Mouse (Mus musculus) T-cell, adult 2 months (primary cell): ENCODE data around the gene Faf2.
"Not testable (repeated sequence)": the region's sequence is repeated elsewhere in the genome, so short reads cannot be mapped to it uniquely, and the experiment has no call there.

Experiments
- DNase-seq: peaks from one replicate; pipeline ENCODE4 v3.0.0; 2022; ENCODE audit warnings: low spot score

Gene Faf2

DNA sequence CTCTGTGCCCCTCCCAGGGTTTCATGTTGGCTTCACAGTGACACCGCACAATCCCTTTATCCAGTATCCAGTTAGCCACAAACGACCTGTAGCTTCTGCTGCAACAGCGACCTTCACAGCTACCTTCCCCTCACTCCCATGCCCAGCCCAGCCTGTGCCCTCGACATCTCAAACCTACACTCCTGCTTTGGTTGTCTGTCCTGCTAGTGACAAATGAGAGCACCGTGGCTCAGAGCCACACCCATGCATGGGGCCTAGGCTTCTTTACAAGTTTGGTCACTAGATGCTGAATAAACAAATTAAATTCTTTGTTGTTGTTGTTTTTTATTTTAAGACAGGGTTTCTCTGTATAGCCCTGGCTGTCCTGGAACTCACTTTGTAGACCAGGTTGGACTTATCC, 14.4 kb upstream of the Faf2 start:
- no peak for DNase-seq

DNA sequence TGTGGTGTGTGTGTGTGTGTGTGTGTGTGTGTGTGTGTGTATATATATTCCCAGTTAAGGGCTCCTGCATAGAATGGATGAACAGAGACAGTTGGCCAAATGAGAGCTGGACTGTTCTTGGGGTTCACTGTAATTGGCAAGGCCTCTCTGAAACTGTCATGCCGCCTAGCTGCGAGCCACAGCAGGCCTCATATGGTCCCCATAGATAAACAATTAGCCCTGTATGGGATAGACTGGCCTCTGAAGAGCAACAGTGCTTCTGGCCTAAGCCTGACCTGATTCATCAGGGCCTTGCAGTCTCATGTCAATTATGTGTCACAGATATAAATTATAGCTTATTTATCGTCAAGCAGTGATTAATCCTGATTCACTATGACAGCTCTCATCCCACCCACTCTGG, 13.6 kb upstream of the Faf2 start:
- DNase-seq, result no peak

DNA sequence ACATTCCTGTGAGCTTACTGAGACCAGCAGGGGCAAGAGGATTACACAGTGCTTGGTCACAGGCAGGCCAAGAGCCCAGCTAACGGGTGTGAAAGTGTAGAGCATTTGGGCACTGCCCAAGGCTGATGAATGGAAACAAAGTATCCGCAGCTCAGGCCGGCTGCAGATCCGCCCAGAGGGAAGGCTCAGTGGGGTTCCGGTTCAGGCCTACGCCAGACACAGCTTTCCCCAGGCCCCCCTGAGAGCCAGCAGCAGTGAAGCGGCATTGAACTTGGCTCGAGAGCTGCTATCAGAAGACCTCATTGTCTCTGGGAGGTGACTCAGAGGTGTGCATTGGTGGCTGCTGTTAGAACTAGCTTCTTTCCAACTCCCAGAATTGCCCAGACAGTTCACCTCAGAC, 12.9 kb upstream of the Faf2 start:
- DNase-seq, result no peak

DNA sequence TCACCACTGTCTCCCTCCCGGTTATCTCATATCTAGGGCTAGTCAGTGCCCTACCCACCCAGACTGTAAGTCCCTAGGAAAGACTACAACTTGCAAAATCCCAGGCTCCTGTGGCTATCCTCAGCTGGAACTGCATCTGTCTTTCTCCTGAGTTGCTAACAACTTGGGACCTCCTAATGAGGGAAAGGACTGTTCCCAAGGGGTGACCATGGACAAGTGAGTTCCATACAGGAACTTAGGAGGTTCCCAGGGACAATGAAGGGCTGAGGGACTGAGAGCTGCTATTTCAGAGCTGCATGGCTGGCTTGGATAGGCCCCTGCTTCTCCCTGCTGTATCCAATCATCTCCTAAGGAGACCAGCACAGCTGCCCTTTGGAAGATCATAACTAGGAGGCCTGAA, 12.3 kb upstream of the Faf2 start:
- no peak for DNase-seq

DNA sequence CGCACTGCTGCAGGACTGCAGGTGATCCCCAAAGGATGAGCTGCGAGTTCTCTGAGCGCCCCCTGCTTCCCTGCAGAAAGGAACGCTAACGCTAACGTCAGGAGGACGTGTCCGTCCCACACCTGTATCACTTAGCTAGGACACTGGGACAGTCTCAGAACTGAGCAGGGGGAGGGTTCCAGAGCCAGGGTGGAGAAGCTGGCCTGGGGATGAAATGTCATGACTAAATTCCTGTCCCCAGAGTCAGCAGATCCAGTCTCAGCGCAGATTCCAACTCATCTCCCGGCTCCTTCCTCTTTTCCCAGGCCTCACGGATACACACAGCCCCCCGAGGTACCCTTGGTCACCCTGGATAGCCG, 11.0 kb upstream of the Faf2 start:
- DNase-seq, result no peak

DNA sequence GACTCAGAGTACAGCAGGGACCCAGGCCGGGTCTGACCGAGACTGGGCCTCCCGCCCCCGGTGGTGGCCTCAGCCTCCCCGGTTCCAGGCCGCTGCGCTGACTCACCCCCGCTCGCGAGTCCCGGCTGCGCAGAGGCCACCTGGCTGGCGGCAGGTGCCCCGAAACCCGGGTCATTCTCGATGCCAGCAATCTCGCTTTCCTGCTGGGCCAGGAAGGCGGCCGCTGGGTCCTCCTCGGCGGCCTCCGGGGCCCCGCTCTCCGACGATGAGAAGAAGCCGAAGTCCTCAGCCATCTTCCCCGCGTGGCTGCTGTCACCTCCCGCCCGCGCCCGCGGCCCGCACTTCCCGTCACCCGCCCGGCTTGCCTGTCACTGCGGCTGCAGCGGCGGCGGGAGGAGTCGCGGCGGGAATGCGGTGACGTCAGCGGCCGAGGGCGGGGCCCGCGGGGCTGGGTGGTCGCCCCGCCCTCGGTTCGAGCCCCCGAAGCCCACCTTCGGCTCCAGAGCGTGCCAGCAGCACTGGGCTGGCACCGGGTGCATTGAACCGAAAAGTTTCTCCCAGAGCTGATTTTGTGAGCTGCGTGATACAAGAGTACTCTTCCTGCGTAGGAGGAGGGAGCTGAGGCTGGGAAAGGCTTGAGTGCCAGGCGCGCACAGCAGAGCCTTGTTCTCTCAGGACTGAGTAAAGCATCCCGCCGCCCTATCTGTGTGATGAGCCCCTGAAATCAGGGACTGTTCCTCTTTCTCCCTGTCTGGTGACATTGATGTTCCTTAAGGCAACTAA, 10.4 kb upstream of the Faf2 start, which contains the start of gene Cltb:
Cltb (minus strand) TSS at position 373 of the 783 bp plus-strand sequence.
- DNase-seq, result peak; percentile 83

DNA sequence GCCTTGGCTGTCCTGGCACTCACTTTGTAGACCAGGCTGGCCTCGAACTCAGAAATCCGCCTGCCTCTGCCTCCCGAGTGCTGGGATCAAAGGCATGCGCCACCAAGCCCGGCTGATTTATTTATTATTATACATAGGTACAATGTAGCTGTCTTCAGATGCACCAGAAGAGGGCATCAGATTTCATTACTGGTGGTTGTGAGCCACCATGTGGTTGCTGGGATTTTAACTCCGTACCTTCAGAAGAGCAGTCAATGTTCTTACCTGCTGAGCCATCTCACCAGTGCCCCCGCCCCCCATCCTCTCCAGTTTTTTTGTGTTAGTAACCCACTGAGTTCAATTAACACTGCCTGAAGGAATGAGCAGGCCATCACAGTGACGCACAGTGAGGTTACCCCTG, 8.4 kb upstream of the Faf2 start:
- not testable (repeated sequence) for DNase-seq

DNA sequence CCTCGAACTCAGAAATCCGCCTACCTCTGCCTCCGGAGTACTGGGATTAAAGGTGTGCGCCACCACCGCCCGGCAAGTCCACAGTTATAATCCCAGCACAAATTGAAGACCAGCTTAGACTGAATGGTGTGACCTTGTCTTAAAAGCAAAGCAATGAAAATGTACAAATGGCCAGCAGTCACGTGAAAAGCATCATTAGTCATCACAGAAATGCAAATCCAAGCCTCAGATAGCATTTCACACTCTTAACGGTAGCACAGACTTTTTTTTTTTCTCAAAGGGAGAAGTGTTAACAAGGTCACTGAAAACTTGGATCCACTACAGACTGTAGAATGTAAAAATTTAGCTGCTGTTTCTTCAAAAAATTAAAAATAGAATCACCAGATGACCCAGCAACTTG, 5.3 kb upstream of the Faf2 start:
- no peak for DNase-seq

DNA sequence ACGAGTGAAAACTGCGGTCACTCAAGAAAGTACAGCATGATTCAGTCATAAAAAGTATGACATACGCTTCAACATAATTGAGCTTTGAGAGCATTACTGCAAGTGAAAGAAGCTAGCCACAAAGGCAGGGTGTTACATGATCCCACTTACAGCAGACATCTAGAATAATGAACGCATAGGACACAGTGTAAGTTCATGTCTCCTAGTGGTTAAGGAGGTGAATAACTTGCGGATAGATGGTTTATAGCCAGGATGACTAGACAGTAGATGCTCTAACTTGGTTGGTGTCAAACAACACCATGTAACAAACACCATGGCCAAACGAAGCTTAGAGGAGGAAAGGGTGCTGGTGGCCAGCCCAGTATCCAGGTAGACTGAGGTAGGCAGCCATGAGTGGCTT, 4.6 kb upstream of the Faf2 start:
- DNase-seq, result no peak

DNA sequence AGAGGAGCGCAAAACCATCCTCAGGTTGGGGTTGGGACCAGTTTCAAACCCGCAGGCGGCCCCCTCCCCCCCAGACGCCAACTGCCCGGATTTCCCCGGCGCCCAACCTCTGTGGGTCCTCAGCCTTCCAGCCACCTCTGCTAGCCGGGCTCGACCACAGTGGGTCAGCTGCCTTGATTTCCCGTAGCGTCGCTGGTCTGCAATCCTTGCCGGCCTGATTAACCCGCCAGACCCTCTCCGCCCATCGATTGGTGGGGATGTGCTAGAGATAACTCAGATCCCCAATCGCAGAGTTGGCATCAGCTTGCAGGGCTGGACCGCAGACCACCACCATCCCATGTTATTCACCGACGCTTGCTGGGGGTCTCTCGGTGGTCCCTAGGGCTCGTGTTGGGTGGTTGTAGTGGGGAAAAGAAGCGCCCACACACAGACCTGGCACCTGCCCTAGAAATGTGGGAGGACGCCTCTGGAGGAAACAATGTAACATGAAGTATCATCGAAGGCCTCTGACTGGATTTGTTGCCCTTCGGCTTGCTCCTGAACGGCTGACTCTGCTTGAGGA, 457 bp downstream of the Faf2 start:
- DNase-seq, result peak; percentile 26

DNA sequence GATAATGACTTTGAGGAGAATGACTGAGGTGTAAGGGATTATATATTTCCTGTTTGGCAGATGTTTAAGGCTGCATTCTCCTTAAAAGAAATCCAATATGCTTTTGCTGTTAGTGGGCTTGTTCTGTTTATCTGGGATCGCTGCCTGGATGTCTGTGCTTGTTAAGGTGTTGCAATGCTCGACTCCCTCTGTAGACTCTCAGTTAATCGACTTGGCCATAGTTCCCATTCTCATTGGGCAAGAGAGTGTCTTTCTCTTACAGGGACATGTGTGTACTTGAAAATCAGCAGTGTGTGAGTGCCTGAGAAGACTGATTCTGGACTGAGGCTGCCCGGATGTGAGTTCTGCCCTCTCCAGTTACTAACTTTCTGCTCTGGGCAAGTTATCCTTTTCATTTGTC, 7.5 kb downstream of the Faf2 start:
- DNase-seq, result no peak

DNA sequence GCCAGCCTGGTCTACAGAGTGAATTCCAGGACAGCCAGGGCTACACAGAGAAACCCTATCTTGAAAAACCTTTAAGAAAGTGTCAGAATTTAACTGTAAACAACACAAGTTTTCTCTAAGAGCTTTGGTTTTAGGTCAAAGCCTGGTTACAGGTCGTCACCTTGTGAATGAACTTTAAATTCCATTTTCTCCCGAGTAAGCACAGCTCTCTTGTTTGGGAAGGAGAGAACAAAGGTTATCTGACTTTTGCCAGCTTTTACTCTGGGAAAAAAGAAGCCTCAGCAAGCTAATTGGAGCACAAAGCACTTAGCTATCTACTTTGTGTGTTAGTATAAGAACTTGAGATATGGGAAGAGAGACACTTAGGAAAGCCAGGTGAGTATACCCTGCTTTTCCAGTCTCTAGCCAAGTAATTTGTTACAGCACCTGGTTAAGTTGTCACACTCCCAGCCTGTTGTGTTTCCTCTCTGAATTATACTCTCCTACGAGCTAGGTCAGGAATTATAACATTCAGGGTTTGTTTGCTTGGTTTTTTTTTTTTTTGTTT, 11.2 kb downstream of the Faf2 start:
- DNase-seq, result no peak

DNA sequence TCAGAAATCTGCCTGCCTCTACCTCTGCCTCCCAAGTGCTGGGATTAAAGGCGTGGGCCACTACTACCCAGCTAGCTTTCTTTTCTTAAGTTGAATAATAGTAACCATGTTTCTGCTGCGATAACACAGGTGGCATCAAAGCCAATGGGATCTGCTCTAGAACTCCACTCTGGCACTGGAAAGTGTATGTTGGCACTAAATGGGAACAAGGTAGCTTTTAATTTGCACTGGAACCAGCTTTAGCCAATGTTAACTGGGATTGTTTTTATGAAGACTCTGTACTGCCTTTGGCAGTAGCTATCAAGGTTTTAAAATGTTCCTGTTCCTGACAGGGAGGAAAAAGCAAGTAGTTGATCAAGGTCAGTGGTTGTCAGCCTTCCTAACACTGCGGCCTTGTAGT, 13.4 kb downstream of the Faf2 start:
- DNase-seq, result no peak

DNA sequence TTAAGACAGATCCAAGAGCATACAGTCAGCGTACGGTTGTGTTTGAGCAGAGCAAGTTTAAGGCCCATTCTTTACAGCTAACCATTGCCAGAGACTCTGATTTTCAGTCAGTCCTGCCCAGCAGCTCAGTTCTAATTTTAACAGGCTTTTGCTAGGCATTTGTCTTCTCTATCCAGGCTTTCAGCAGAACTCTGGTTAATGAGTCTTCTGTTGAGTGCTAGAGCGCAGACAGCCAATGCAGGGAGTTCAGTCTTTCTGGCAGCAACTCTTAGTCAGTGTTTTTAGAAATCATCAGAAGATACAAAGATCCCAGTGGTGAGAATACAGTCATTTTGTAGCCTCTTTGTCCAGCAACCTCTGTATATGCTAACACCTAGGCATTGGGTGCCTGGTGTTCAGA, 28.9 kb downstream of the Faf2 start:
- DNase-seq, result no peak

DNA sequence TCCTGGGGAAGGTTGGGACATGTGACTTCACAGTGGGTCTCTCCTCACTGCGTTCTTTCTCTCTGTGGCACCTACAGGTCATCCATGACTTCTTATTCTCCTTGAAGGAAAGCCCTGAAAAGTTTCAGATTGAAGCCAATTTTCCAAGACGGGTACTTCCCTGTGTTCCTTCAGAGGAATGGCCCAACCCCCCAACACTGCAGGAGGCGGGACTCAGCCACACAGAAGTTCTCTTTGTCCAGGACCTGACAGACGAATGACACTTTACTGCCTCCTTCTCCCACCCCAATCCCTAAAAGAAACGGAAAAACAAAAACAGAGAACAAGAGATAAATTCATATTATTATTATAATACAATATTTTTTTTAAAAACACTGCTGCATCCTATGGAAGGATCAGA, 39.3 kb downstream of the Faf2 start:
- no peak for DNase-seq

DNA sequence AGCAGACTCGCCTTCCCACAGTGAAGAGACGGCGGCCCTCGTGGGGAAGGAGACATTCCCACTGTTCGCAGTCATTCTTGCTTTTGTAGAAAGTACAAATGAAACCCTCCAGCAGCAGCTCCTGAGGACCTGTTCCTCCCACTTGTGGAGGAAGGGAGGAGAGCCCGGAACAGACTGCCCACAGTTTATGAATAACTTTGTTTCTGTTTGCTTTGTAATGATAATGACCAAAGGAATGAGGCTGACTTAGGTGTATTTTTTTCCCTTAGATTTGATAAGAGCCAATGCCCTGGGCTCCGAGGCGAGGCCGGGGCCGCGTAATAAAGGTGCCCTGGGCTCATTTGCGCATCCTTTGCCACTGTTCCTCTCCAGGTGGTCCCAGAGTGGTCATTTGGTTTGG, 39.8 kb downstream of the Faf2 start:
- no peak for DNase-seq

DNA sequence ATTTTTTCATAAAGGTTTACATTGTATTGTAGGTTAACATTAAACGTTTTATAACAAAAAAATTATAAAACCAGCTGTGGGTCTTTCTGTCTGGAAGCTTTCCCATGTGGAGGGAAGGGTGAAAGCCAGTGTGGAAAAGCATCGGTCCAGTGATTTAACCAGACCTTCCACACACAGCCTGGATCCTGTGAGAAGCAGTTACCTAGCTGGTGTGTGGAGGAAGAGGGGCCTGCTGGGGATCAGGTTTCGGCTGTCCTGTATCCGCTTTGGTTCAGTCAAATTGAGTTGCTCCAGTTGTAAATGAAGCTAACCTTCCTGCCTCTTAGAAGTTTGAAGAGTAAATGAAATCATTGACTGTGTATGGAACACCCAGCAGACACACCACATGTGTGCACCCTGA, 42.4 kb downstream of the Faf2 start:
- no peak for DNase-seq

DNA sequence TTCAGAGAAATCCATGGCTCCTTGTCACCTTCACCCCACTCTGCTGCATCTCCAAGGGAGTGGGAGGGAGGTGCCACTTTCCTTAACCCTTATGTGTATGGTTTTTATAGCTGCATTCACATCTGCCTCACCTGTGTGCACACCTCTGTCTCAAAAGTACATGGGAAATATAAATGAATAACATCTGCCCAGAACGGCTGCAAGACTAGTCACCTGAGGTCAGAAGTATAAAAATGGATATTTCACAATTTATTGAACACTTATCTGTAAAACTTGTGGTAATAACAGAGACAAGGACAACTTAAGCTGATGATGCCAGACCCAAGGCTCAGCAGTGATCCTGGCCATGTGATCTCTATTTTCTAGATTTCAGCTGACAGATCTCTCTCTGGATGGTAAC, 42.9 kb downstream of the Faf2 start:
- DNase-seq, result no peak

DNA sequence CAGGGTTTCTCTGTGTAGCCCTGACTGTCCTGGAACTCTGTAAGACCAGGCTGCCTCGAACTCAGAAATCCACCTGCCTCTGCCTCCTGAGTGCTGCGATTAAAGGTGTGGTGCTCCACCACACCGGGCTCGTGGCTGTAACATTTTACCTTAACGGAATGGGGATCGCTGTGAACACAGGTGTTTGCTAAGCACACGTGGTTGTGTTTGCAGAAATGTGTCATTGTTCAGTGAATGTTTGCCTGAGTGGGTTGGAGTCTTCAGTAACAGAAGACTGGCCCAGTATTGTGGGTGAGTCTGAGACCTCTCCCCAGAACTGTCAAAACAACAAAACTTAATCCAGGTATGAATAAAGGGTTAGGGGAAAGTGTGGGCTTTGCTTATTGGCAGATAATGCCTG, 43.5 kb downstream of the Faf2 start:
- no peak for DNase-seq

DNA sequence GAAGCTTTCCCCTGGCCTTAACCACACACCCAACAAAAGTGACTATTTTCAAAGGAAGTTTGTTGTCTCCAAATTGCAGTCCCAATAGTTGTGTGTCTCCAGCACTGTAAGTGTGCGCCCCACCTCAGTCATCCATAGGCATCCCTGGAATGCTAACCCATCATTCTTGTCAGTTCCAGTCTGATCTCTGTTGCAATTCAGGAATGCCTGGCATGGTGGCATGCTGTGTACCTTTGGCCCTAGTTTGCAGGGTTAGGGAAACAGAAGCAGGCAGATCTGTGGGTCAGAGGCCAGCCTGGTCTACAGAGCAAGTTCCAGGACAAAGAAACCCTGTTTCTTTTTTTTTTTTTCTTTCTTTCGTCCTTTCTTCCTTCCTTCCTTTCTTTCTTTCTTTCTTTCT, 48.9 kb downstream of the Faf2 start:
- no peak for DNase-seq

DNA sequence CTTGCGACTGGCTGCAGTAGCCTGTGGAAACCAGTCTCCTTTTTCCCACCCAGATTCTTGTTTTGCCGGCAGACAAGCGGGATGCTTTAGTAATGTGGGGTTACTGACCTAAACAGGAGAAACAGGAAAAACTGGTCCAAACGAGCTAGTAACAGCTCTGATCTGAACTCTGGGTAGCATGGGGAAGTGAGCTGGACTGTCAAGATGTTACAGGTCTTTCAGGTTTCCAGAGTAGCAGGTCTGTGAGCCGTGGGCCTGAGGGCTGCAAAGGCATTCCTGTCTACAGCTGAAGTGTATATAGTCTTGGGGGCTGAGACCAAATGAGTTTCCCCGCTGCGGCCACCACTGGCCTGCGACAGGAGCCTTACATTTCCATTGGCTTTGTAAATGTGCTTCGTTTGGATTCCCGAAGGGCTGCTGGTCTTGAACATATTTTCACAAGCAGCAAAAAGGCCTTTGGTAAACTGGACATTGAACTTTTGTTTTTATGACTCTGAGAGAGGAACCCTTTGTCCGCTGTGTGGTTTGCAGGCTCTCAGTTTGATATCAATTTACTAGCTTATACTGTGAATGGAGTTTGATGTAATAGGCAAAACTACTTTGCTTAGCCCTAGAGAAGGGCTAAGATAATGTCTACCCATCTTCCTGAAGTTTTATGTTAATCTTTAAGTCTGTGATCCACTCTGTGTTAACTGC, 54.5 kb downstream of the Faf2 start:
- no peak for DNase-seq

DNA sequence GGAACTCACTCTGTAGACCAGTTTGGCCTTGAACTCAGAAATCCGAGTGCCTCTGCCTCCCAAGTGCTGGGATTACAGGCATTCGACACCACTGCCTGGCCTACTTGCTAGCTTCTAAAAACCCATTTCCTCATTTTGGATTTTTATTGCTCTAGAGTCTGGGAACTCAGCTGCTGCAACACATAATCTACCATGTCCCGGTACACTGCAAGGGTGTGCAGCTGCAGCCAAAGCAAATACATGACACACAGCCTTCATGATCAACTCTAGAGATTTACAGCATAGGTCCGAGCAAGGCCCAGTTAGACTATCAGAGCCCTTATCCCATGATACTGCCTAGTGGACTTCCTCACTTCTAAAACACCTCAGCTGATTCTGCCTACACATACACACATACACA, 56.7 kb downstream of the Faf2 start:
- DNase-seq, result no peak

DNA sequence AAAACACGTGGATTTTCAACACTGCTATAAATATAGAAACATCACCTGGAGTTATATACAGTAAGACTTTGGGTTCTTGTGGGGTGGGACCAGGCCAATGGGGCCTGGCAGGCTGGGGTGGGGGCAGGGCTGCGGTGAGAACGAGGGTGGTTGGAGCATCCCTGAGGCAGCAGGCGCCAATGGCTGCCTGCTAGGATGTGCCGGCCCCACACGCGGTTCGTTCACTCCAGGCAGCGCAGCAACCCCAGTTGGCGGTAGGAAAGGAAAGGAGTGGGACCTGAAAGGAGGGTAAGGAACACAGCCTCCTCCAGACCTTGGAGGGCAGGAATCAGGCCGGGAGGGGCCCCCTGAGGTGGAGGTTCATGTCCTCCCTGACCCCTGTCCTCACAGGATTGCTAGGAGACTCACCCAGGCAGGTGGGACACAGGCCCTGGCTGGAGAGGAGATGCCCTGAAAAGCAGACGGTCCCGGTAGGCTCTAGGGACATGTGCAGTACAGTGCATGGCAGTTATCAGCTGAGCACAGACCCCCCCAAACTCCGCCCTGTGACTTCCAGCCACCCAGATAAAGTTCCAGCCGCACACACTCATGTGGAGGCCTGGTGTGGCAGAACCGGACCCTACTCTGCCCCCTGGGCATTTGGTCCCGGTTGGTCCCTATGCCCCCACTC, 58.7 kb downstream of the Faf2 start:
- no peak for DNase-seq
